Mouse (Mus musculus): Measurements from ENCODE around the gene Milr1.

- TF ChIP-seq MAFK (IDR thresholded peaks at IDR 0.05; ENCODE audit: insufficient read depth, low read depth, low read length) (no peak), CHD2 (IDR thresholded peaks at IDR 0.05; ENCODE audit: low read depth, low read length) (no peak), ZC3H11A (IDR thresholded peaks at IDR 0.05; ENCODE audit: borderline replicate concordance, low read depth, low read length) (no peak)
These were observed 40.2 kb upstream of the Milr1 start for GRCm38 (mm10) chr11:106710789-106711188.

All from ES-E14 (cell line).